Mouse (Mus musculus): Measurements from ENCODE around the gene Asic2.

- TF ChIP-seq CTCF (IDR thresholded peaks at IDR 0.05; ENCODE audit: low read depth) (no peak), EP300 (optimal IDR thresholded peaks at IDR 0.05) (no peak)
Measured at GRCm38 (mm10) chr11:80946163-80946562, 1022.1 kb downstream of the Asic2 start.

All from stomach, postnatal 0 days (tissue).